Comparison of ENCODE assay signal across 8 mouse cellular contexts in genomic region chr10:82761037-82761811, GRCm38 (mm10). TPM values are rescaled to one million over a fixed set of nuclear protein-coding genes. Genes with fewer than 3 reads are reported as not detected.
A peak's percentile ranks its signal among the peaks of the same experiment; 100 is the strongest.
DNase-seq lines count a peak whose midpoint lies in the region; ATAC-seq lines count a peak whose summit lies in the region.

No protein-coding gene starts in this region.

- no peaks in the 10 kb centered on the region for H3K9me3 ChIP-seq in neural tube, embryonic 13.5 days
- no peaks in the 10 kb centered on the region for H3K9me3 ChIP-seq in intestine, embryonic 15.5 days

- H3K27ac ChIP-seq in neural tube, embryonic 13.5 days (replicated peaks): no peak overlapping the region
- H3K27ac ChIP-seq in intestine, embryonic 15.5 days: no peak overlapping the region

- no peaks in the 10 kb centered on the region for H3K27me3 ChIP-seq in neural tube, embryonic 13.5 days
- H3K27me3 ChIP-seq in intestine, embryonic 15.5 days (replicated peaks): no peaks in the 10 kb centered on the region

- peaks cover 58% of the 10 kb centered on the region for H3K4me1 ChIP-seq in neural tube, embryonic 13.5 days (replicated peaks)
- peaks cover 15% of the 10 kb centered on the region; the same call in 1 of the 2 replicates for H3K4me1 ChIP-seq in intestine, embryonic 15.5 days (replicated peaks)

- H3K36me3 ChIP-seq in neural tube, embryonic 13.5 days: peaks cover 46% of the 10 kb centered on the region
- peaks cover 24% of the 10 kb centered on the region for H3K36me3 ChIP-seq in intestine, embryonic 15.5 days

- H3K4me3 ChIP-seq in neural tube, embryonic 13.5 days: peak overlapping the region; percentile 14; the same call in 1 of the 2 replicates
- no peak overlapping the region for H3K4me3 ChIP-seq in intestine, embryonic 15.5 days (replicated peaks)

- ATAC-seq in frontal cortex, adult (ENCODE audit: low TSS enrichment): no peak
- no peak for ATAC-seq in neural tube, embryonic 13.5 days (ENCODE audit: low read depth)
- ATAC-seq in intestine, embryonic 15.5 days: no peak

- DNase-seq in frontal cortex, postnatal 36 days (ENCODE audit: low spot score in 2 of 2): peak; percentile 40 to 66
- peak; percentile 57 for DNase-seq in right cerebral cortex, adult 18-20 months
- DNase-seq in right cerebral cortex, postnatal 4 days: no peak
- DNase-seq in layer of hippocampus, adult 9-11 months: peak; percentile 81
- DNase-seq in urinary bladder, adult 2 months (ENCODE audit: low spot score): no peak

- 81% methylated on average over 9 of the region's 9 CpGs for WGBS in neural tube, embryonic 13.5 days
- 82% methylated on average over 9 of the region's 9 CpGs for WGBS in intestine, embryonic 15.5 days

- H3K9ac ChIP-seq in neural tube, embryonic 13.5 days: peak overlapping the region; percentile 53
- H3K9ac ChIP-seq in intestine, embryonic 15.5 days: no peak overlapping the region

- peak overlapping the region; percentile 84 for H3K4me2 ChIP-seq in neural tube, embryonic 13.5 days
- no peak overlapping the region for H3K4me2 ChIP-seq in intestine, embryonic 15.5 days (replicated peaks)

RNA-seq across cellular contexts. Expression of gene Nfyb, which starts 2.7 kb away (rescaled TPM):
- 42.0 and 50.6 TPM in 2 replicates for polyA plus RNA-seq in neural tube, embryonic 13.5 days (2015; fragmentation: Nextera tagmentation; extraction: Ambion mirVana)
- polyA plus RNA-seq in urinary bladder, adult 2 months (2012; rRNA removed): 23.2 and 24.1 TPM in 2 replicates
- polyA plus RNA-seq in intestine, embryonic 15.5 days (2015; fragmentation: Nextera tagmentation; extraction: Ambion mirVana): 37.9 and 42.7 TPM in 2 replicates

Comparison
In these comparisons a context has a peak if more than half of its experiments do, and no peak if none do; other contexts are left out.
1. DNase-seq: peak in frontal cortex, postnatal 36 days (2 of 2), right cerebral cortex, adult 18-20 months (single experiment) and layer of hippocampus, adult 9-11 months (single experiment); none in right cerebral cortex, postnatal 4 days (single experiment) and urinary bladder, adult 2 months (single experiment).